Mouse (Mus musculus): ENCODE results near the gene Cbs. TPM values are rescaled to one million over a fixed set of nuclear protein-coding genes. Genes with fewer than 3 reads are reported as not detected.

Cbs gene
- polyA plus RNA-seq, 1 experiment = 4.8 TPM

GRCm38 (mm10) chr17:31656682-31657081 lies 19.6 kb upstream of the Cbs start:
- Histone ChIP-seq H3K4me3 (replicated peaks; ENCODE audit: control insufficient read depth, low read depth, low read length) (no peak overlapping the region), H3K27ac (ENCODE audit: control insufficient read depth, insufficient read depth, low read depth, low read length, poor library complexity) (no peak overlapping the region), H3K4me1 (ENCODE audit: control insufficient read depth, insufficient read depth, low read length) (peaks cover 9% of the 10 kb centered on the region)
- TF ChIP-seq CTCF (IDR thresholded peaks at IDR 0.05; ENCODE audit: control insufficient read depth, insufficient read depth, low read length) (no peak), POLR2A (IDR thresholded peaks at IDR 0.05; ENCODE audit: borderline replicate concordance, control insufficient read depth, low read depth, low read length) (no peak)
- 76% methylated on average over 5 of the region's 5 CpGs for WGBS

- H3K4me1 ChIP-seq (ENCODE audit: control insufficient read depth, insufficient read depth, low read length) = peaks cover 9% of the 10 kb centered on the region
- H3K4me3 ChIP-seq (replicated peaks; ENCODE audit: control insufficient read depth, low read depth, low read length) = no peak overlapping the region
- 54% methylated on average over 4 of the region's 4 CpGs for WGBS
- TF ChIP-seq CTCF (IDR thresholded peaks at IDR 0.05; ENCODE audit: control insufficient read depth, insufficient read depth, low read length) = no peak
- TF ChIP-seq POLR2A (IDR thresholded peaks at IDR 0.05; ENCODE audit: borderline replicate concordance, control insufficient read depth, low read depth, low read length) = no peak
- H3K27ac ChIP-seq (ENCODE audit: control insufficient read depth, insufficient read depth, low read depth, low read length, poor library complexity) = peak overlapping the region; percentile 75; the same call in 1 of the 2 replicates
Observed at GRCm38 (mm10) chr17:31655366-31655765, 18.3 kb upstream of the Cbs start.

- peaks cover 11% of the 10 kb centered on the region for H3K4me1 ChIP-seq (ENCODE audit: control insufficient read depth, insufficient read depth, low read length)
- 84% methylated on average over 6 of the region's 6 CpGs for WGBS
- H3K4me3 ChIP-seq (replicated peaks; ENCODE audit: control insufficient read depth, low read depth, low read length) = no peak overlapping the region
- TF ChIP-seq POLR2A (IDR thresholded peaks at IDR 0.05; ENCODE audit: borderline replicate concordance, control insufficient read depth, low read depth, low read length) = no peak
- no peak for TF ChIP-seq CTCF (IDR thresholded peaks at IDR 0.05; ENCODE audit: control insufficient read depth, insufficient read depth, low read length)
- H3K27ac ChIP-seq (ENCODE audit: control insufficient read depth, insufficient read depth, low read depth, low read length, poor library complexity) = 0 out of 2 replicates have a peak overlapping the region, but pooled peaks have one; percentile 28
Observed at GRCm38 (mm10) chr17:31653277-31653676, 16.2 kb upstream of the Cbs start.

GRCm38 (mm10) chr17:31652152-31652551 lies 15.1 kb upstream of the Cbs start:
- Histone ChIP-seq H3K4me1 (ENCODE audit: control insufficient read depth, insufficient read depth, low read length) (peaks cover 10% of the 10 kb centered on the region), H3K27ac (ENCODE audit: control insufficient read depth, insufficient read depth, low read depth, low read length, poor library complexity) (no peak overlapping the region), H3K4me3 (replicated peaks; ENCODE audit: control insufficient read depth, low read depth, low read length) (no peak overlapping the region)
- TF ChIP-seq CTCF (IDR thresholded peaks at IDR 0.05; ENCODE audit: control insufficient read depth, insufficient read depth, low read length) (no peak), POLR2A (IDR thresholded peaks at IDR 0.05; ENCODE audit: borderline replicate concordance, control insufficient read depth, low read depth, low read length) (no peak)
- 77% methylated on average over 14 of the region's 14 CpGs for WGBS

GRCm38 (mm10) chr17:31646199-31647002 lies 9.4 kb upstream of the Cbs start:
- Histone ChIP-seq H3K27ac (ENCODE audit: control insufficient read depth, insufficient read depth, low read depth, low read length, poor library complexity) (no peak overlapping the region), H3K4me3 (replicated peaks; ENCODE audit: control insufficient read depth, low read depth, low read length) (no peak overlapping the region), H3K4me1 (ENCODE audit: control insufficient read depth, insufficient read depth, low read length) (peaks cover 3% of the 10 kb centered on the region; the same call in 1 of the 2 replicates)
- TF ChIP-seq CTCF (IDR thresholded peaks at IDR 0.05; ENCODE audit: control insufficient read depth, insufficient read depth, low read length) = no peak
- TF ChIP-seq POLR2A (IDR thresholded peaks at IDR 0.05; ENCODE audit: borderline replicate concordance, control insufficient read depth, low read depth, low read length) = no peak
- 91% methylated on average over 5 of the region's 5 CpGs for WGBS

- Histone ChIP-seq H3K4me3 (replicated peaks; ENCODE audit: control insufficient read depth, low read depth, low read length) (no peak overlapping the region), H3K27ac (ENCODE audit: control insufficient read depth, insufficient read depth, low read depth, low read length, poor library complexity) (no peak overlapping the region), H3K4me1 (ENCODE audit: control insufficient read depth, insufficient read depth, low read length) (no peaks in the 10 kb centered on the region)
- WGBS = 71% methylated on average over 4 of the region's 4 CpGs
- no peak for TF ChIP-seq CTCF (IDR thresholded peaks at IDR 0.05; ENCODE audit: control insufficient read depth, insufficient read depth, low read length)
- no peak for TF ChIP-seq POLR2A (IDR thresholded peaks at IDR 0.05; ENCODE audit: borderline replicate concordance, control insufficient read depth, low read depth, low read length)
Observed at GRCm38 (mm10) chr17:31642913-31643312, 5.9 kb upstream of the Cbs start.

- Histone ChIP-seq H3K4me3 (replicated peaks; ENCODE audit: control insufficient read depth, low read depth, low read length) (no peak overlapping the region), H3K4me1 (ENCODE audit: control insufficient read depth, insufficient read depth, low read length) (no peaks in the 10 kb centered on the region; the same call in 1 of the 2 replicates), H3K27ac (ENCODE audit: control insufficient read depth, insufficient read depth, low read depth, low read length, poor library complexity) (no peak overlapping the region)
- no peak for TF ChIP-seq CTCF (IDR thresholded peaks at IDR 0.05; ENCODE audit: control insufficient read depth, insufficient read depth, low read length)
- WGBS = 64% methylated on average over 8 of the region's 8 CpGs
Observed at GRCm38 (mm10) chr17:31642331-31642730, 5.3 kb upstream of the Cbs start.

- 55% methylated on average over 4 of the region's 4 CpGs for WGBS
- H3K27ac ChIP-seq (ENCODE audit: control insufficient read depth, insufficient read depth, low read depth, low read length, poor library complexity) = no peak overlapping the region
Observed at GRCm38 (mm10) chr17:31639651-31640050, 2.6 kb upstream of the Cbs start.

More at GRCm38 (mm10) chr17:31639651-31640050, 2.6 kb upstream of the Cbs start:
- no peak overlapping the region for H3K4me3 ChIP-seq (replicated peaks; ENCODE audit: control insufficient read depth, low read depth, low read length)
- H3K4me1 ChIP-seq (ENCODE audit: control insufficient read depth, insufficient read depth, low read length) = peaks cover 2% of the 10 kb centered on the region
- no peak for TF ChIP-seq POLR2A (IDR thresholded peaks at IDR 0.05; ENCODE audit: borderline replicate concordance, control insufficient read depth, low read depth, low read length)
- TF ChIP-seq CTCF (IDR thresholded peaks at IDR 0.05; ENCODE audit: control insufficient read depth, insufficient read depth, low read length) = no peak

All from bone marrow, adult 2 months (tissue).